Mouse (Mus musculus) olfactory bulb, adult 2 months (tissue): ENCODE results near the gene Col8a2.

Source experiments
- CTCF ChIP-seq: fragments of 200-500 bp; IDR thresholded peaks from 2 replicates; pipeline ENCODE4 v1.5.1; 2012; ENCODE audit warnings: low read depth, mild to moderate bottlenecking, low read length, moderate library complexity; ENCODE audit not compliant: insufficient read depth
- POLR2A ChIP-seq: fragments of 200-500 bp; IDR thresholded peaks from 2 replicates; pipeline ENCODE4 v1.6.1; 2012; ENCODE audit warnings: mild to moderate bottlenecking, low read depth, low read length, moderate library complexity; ENCODE audit not compliant: insufficient read depth

- TF ChIP-seq CTCF (no peak), POLR2A (no peak)
These were observed 44.1 kb upstream of the Col8a2 start for GRCm38 (mm10) chr4:126242510-126242909.
